Mouse (Mus musculus): ENCODE data around the gene Tmem184b. TPM values are rescaled to one million over a fixed set of nuclear protein-coding genes. Genes with fewer than 3 reads are reported as not detected.

Tmem184b gene
- polyA plus RNA-seq (2014; fragmentation: Illumina TruSeq; extraction: RNeasy Lipid Tissue Mini Kit (QIAGEN cat#74804); ENCODE audit: low read depth, low replicate concordance), result 4.0 TPM

DNA sequence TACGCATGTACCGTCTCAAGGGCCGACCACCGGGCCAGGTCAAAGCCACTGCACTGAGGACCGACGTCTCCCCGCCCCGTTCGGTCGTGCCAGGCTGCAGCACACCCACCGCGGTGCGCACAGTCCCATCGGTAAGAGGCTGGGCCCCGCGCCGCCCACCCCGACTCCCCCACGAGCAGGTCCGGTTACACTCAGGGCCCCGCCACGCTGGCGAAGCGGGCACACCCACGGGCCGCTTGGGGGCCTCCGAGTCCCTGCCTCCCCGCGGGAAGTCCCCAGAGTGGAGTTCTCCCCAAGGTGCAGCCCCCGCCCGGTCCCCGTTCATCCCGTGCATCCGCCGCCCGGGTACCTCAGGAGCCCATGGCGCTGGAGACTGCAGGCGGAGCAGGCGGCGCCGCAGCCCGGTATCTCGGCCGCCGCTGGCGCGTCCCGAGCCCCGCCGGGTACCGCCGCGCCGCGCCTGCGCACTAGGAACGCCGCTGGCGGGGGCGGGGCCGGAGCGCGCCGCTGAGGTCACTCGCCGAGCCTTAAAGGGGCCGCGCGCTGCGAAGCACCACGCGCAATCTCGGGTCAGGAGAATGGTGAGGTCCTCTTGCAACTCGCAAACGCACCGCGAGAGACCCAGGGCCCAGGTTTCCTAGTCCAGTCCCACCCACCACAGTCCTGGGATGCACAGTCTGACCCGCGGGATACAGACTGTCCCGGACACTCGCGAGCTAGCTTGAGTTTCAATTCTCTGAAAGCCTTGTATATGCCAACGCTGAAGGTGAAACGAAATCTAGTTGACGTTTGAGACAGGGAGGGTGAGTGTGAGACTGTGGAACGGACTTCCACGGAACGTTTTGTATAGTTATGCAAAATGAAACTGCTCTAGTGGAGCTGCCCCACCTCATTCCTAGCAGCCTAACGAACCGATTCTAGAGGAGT lies at the start of gene Tmem184b:
Gene Tmem184b (minus strand): TSS at position 734 of the 927 bp plus-strand sequence.

DNA sequence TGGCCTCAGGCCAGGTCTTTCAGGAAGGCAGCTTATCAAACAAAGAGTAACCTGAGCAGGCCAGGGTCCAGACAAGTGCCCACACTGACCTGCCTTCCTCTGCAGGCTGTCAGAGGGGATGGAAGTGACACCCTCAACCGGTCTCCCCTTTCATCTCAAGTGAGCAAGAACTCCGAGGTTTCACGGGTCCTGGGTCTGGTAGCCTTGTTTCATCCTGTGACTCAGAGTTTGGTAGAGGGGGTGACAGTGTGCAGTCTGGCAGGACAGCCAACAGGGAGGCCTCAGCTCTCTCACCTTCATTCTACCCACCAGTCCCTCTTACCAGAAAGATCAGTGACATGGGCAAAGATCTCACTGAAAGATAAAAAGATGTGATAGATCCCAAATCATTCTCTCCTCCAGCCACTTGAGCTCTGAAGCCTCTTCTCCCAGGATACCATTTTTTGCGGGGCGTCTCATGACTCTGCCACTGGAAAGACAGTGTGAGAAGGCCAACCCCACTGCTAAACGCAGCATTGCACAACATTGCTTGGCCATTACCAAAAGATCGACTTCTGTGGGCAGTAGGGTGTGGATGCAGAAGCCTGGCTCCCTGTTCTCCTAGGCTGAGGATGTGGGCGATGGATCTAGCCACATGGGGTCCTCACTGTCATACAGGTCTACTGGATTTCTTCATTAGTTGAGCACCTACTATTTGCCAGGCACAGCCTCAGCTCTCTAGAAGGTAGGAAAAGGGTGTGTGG lies 57.1 kb downstream of the Tmem184b start, which contains the start of gene Maff:
Gene Maff (plus strand): TSS at position 571 of the 743 bp plus-strand sequence.

DNA sequence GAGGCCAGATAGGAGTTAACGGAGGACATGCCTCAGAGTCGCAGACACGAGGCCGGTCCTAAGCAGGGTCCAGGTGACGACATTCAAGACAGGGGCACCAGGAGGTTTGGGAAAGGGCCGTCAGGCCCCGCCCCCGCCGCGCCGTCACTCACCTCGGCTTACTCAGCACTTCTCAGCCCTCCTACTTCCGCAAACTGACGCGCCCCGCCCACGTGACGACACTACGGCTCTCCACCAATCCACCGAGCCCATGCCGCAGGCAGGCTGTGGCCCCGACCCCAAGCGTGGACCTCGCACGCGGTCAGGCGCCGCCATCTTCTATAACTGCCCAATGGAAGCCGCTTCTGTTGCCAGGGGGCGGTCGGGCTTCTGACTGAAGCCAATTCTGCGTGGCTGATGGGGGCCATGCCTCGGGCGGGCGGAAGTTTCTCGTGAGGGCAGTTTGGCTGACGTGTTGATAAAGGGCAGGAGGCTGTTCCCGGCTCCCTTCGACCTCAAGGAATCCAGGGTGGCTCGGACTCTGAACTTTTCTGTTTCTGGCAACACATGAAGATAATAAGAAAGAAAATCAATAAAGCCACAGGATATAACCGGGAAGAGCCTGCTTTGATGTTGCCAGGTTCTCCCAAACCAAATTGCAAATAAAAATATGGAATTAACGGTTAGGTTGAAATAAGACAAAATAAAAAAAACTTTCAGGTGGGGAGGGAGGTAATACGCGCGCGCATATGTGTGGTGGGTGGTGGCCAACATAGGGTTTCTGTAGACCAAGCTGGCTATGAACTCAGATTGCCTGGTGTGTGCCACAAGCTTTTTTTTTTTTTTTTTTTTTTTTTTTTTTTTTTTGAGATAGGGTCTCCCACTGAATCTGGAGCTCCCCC lies 75.1 kb downstream of the Tmem184b start, which contains the start of gene Pla2g6:
Gene Pla2g6 (minus strand): TSS at position 333 of the 881 bp plus-strand sequence.

Other genes with a start within 250 kb of the Tmem184b start
- gene Sox10, start 238.3 kb downstream of the Tmem184b start, polyA plus RNA-seq (2014; fragmentation: Illumina TruSeq; extraction: RNeasy Lipid Tissue Mini Kit (QIAGEN cat#74804); ENCODE audit: low read depth, low replicate concordance), result not detected
- gene Pick1, start 174.4 kb downstream of the Tmem184b start, polyA plus RNA-seq (2014; fragmentation: Illumina TruSeq; extraction: RNeasy Lipid Tissue Mini Kit (QIAGEN cat#74804); ENCODE audit: low read depth, low replicate concordance), result 7.5 TPM
- gene Gm49486, start 174.2 kb downstream of the Tmem184b start, polyA plus RNA-seq (2014; fragmentation: Illumina TruSeq; extraction: RNeasy Lipid Tissue Mini Kit (QIAGEN cat#74804); ENCODE audit: low read depth, low replicate concordance), result 0.16 TPM
- gene Slc16a8, start 148.8 kb downstream of the Tmem184b start, polyA plus RNA-seq (2014; fragmentation: Illumina TruSeq; extraction: RNeasy Lipid Tissue Mini Kit (QIAGEN cat#74804); ENCODE audit: low read depth, low replicate concordance), result not detected
- gene Baiap2l2, start 118.0 kb downstream of the Tmem184b start, polyA plus RNA-seq (2014; fragmentation: Illumina TruSeq; extraction: RNeasy Lipid Tissue Mini Kit (QIAGEN cat#74804); ENCODE audit: low read depth, low replicate concordance), result not detected
- gene Pla2g6, start 75.2 kb downstream of the Tmem184b start, polyA plus RNA-seq (2014; fragmentation: Illumina TruSeq; extraction: RNeasy Lipid Tissue Mini Kit (QIAGEN cat#74804); ENCODE audit: low read depth, low replicate concordance), result 0.69 TPM
- 0.87 TPM for gene Maff, start 56.9 kb downstream of the Tmem184b start, polyA plus RNA-seq (2014; fragmentation: Illumina TruSeq; extraction: RNeasy Lipid Tissue Mini Kit (QIAGEN cat#74804); ENCODE audit: low read depth, low replicate concordance)
- gene Csnk1e, start 52.0 kb upstream of the Tmem184b start, polyA plus RNA-seq (2014; fragmentation: Illumina TruSeq; extraction: RNeasy Lipid Tissue Mini Kit (QIAGEN cat#74804); ENCODE audit: low read depth, low replicate concordance), result 1.4 TPM
- not detected for gene Kcnj4, start 101.7 kb upstream of the Tmem184b start, polyA plus RNA-seq (2014; fragmentation: Illumina TruSeq; extraction: RNeasy Lipid Tissue Mini Kit (QIAGEN cat#74804); ENCODE audit: low read depth, low replicate concordance)
- gene Kdelr3, start 112.8 kb upstream of the Tmem184b start, polyA plus RNA-seq (2014; fragmentation: Illumina TruSeq; extraction: RNeasy Lipid Tissue Mini Kit (QIAGEN cat#74804); ENCODE audit: low read depth, low replicate concordance), result 0.48 TPM
- 120 TPM for gene Ddx17, start 143.2 kb upstream of the Tmem184b start, polyA plus RNA-seq (2014; fragmentation: Illumina TruSeq; extraction: RNeasy Lipid Tissue Mini Kit (QIAGEN cat#74804); ENCODE audit: low read depth, low replicate concordance)
- not detected for gene Dmc1, start 201.5 kb upstream of the Tmem184b start, polyA plus RNA-seq (2014; fragmentation: Illumina TruSeq; extraction: RNeasy Lipid Tissue Mini Kit (QIAGEN cat#74804); ENCODE audit: low read depth, low replicate concordance)

Measured in liver, adult 10 weeks (tissue).